Comparison of ENCODE assay signal across 25 mouse cellular contexts in genomic region chr7:67530981-67531380, GRCm38 (mm10).
DNase-seq lines count a peak whose midpoint lies in the region; ATAC-seq and TF ChIP-seq lines count a peak whose summit lies in the region.
"Had no signal": no experiment of that assay in that cellular context is flagged by ENCODE, and none has a peak within 500 bp of the region (broad histone marks: within the 10 kb centered on the region; RNA-seq: fewer than 3 reads in every experiment).

No protein-coding gene starts in this region.

- DNase-seq in heart, adult 8-10 months (ENCODE audit: low spot score), result no peak
- DNase-seq in kidney, adult 2 months, result peak; percentile 46
- DNase-seq in lung, postnatal 0 days (ENCODE audit: low spot score), result peak; percentile 62
- DNase-seq in lung, adult 18-20 months, result no peak
- DNase-seq: adrenal gland, postnatal 25 days; cerebellum, adult 8-10 months; cerebellum, postnatal 36 days; embryo, embryonic 11 days; heart, postnatal 14 days; lung, adult 2 months; right cerebral cortex, adult 18-20 months; thymus, adult 18-20 months; thymus, postnatal 36 days had no signal

- no peak for TF ChIP-seq POLR2A in kidney, adult 2 months (IDR thresholded peaks at IDR 0.05; ENCODE audit: low read depth, low read length)

- no peak for TF ChIP-seq CTCF in kidney, adult 2 months (conservative IDR thresholded peaks at IDR 0.05; ENCODE audit: insufficient read depth, insufficient read length, low read depth, low read length)
- no peak for TF ChIP-seq CTCF in lung, postnatal 0 days (IDR thresholded peaks at IDR 0.05)

- no peaks in the 10 kb centered on the region for H3K27me3 ChIP-seq in heart, embryonic 12.5 days (replicated peaks)
- H3K27me3 ChIP-seq in kidney, adult 2 months (replicated peaks; ENCODE audit: control insufficient read depth, insufficient read depth, low read length), result no peaks in the 10 kb centered on the region
- H3K27me3 ChIP-seq in kidney, embryonic 15.5 days, result no peaks in the 10 kb centered on the region
- H3K27me3 ChIP-seq in lung, postnatal 0 days (replicated peaks; ENCODE audit: insufficient read depth, low read length), result no peaks in the 10 kb centered on the region
- no peaks in the 10 kb centered on the region for H3K27me3 ChIP-seq in midbrain, embryonic 13.5 days
- H3K27me3 ChIP-seq: embryonic facial prominence, embryonic 13.5 days; forebrain, embryonic 12.5 days; hindbrain, embryonic 12.5 days; limb, embryonic 12.5 days; neural tube, embryonic 15.5 days had no signal

- no peak overlapping the region for H3K9ac ChIP-seq in heart, embryonic 12.5 days
- no peak overlapping the region for H3K9ac ChIP-seq in kidney, embryonic 15.5 days
- no peak overlapping the region for H3K9ac ChIP-seq in lung, postnatal 0 days (replicated peaks; ENCODE audit: low read depth)
- H3K9ac ChIP-seq in midbrain, embryonic 13.5 days (replicated peaks), result no peak overlapping the region; the same call in 1 of the 2 replicates
- H3K9ac ChIP-seq: embryonic facial prominence, embryonic 13.5 days; forebrain, embryonic 12.5 days; hindbrain, embryonic 12.5 days; limb, embryonic 12.5 days; neural tube, embryonic 15.5 days had no signal

- H3K4me2 ChIP-seq in heart, embryonic 12.5 days, result no peak overlapping the region
- no peak overlapping the region for H3K4me2 ChIP-seq in kidney, embryonic 15.5 days
- no peak overlapping the region for H3K4me2 ChIP-seq in lung, postnatal 0 days (replicated peaks; ENCODE audit: low read depth, low read length)
- H3K4me2 ChIP-seq in midbrain, embryonic 13.5 days (replicated peaks), result no peak overlapping the region
- H3K4me2 ChIP-seq: embryonic facial prominence, embryonic 13.5 days; forebrain, embryonic 12.5 days; hindbrain, embryonic 12.5 days; limb, embryonic 12.5 days; liver, embryonic 11.5 days; midbrain, embryonic 11.5 days; neural tube, embryonic 15.5 days had no signal

- TF ChIP-seq EP300 in lung, postnatal 0 days (IDR thresholded peaks at IDR 0.05), result no peak

- no peak overlapping the region for H3K4me3 ChIP-seq in heart, embryonic 12.5 days
- no peak overlapping the region for H3K4me3 ChIP-seq in kidney, adult 2 months (ENCODE audit: insufficient read depth, low read depth, low read length)
- H3K4me3 ChIP-seq in kidney, embryonic 15.5 days (replicated peaks), result no peak overlapping the region
- H3K4me3 ChIP-seq in lung, postnatal 0 days (ENCODE audit: low read depth, low read length), result no peak overlapping the region
- no peak overlapping the region for H3K4me3 ChIP-seq in midbrain, embryonic 13.5 days (replicated peaks)
- H3K4me3 ChIP-seq: embryonic facial prominence, embryonic 13.5 days; erythroblast, embryonic 14.5 days; forebrain, embryonic 12.5 days; hindbrain, embryonic 12.5 days; limb, embryonic 12.5 days; neural tube, embryonic 15.5 days had no signal

- no peaks in the 10 kb centered on the region for H3K9me3 ChIP-seq in heart, embryonic 12.5 days (replicated peaks)
- no peaks in the 10 kb centered on the region for H3K9me3 ChIP-seq in kidney, embryonic 15.5 days (replicated peaks)
- no peaks in the 10 kb centered on the region for H3K9me3 ChIP-seq in lung, postnatal 0 days (ENCODE audit: low read length)
- H3K9me3 ChIP-seq in midbrain, embryonic 13.5 days, result no peaks in the 10 kb centered on the region
- H3K9me3 ChIP-seq: embryonic facial prominence, embryonic 13.5 days; forebrain, embryonic 12.5 days; hindbrain, embryonic 12.5 days; limb, embryonic 12.5 days; neural tube, embryonic 15.5 days had no signal

- 15% methylated on average over 2 of the region's 2 CpGs for WGBS in heart, embryonic 12.5 days
- 47% methylated on average over 2 of the region's 2 CpGs for WGBS in kidney, adult 2 months
- 49% methylated on average over 2 of the region's 2 CpGs for WGBS in kidney, embryonic 15.5 days
- 37% methylated on average over 2 of the region's 2 CpGs for WGBS in lung, postnatal 0 days
- WGBS in midbrain, embryonic 13.5 days, result 61% methylated on average over 2 of the region's 2 CpGs

- peaks cover 62% of the 10 kb centered on the region for H3K4me1 ChIP-seq in heart, embryonic 12.5 days (replicated peaks)
- H3K4me1 ChIP-seq in kidney, adult 2 months (ENCODE audit: control insufficient read depth, insufficient read depth, low read length), result no peaks in the 10 kb centered on the region; the same call in 1 of the 2 replicates
- H3K4me1 ChIP-seq in kidney, embryonic 15.5 days, result peaks cover 5% of the 10 kb centered on the region; the same call in 1 of the 2 replicates
- peaks cover 6% of the 10 kb centered on the region; the same call in 1 of the 2 replicates for H3K4me1 ChIP-seq in lung, postnatal 0 days (ENCODE audit: insufficient read depth, low read depth, low read length)
- peaks cover 14% of the 10 kb centered on the region; the same call in 1 of the 2 replicates for H3K4me1 ChIP-seq in midbrain, embryonic 13.5 days (replicated peaks)

- H3K36me3 ChIP-seq in heart, embryonic 12.5 days, result no peaks in the 10 kb centered on the region
- H3K36me3 ChIP-seq in kidney, adult 2 months (ENCODE audit: control insufficient read depth, insufficient read depth, low read length), result no peaks in the 10 kb centered on the region
- H3K36me3 ChIP-seq in kidney, embryonic 15.5 days, result no peaks in the 10 kb centered on the region
- no peaks in the 10 kb centered on the region for H3K36me3 ChIP-seq in lung, postnatal 0 days (ENCODE audit: insufficient read depth, low read length)
- 0 out of 2 replicates have a peak, but pooled peaks cover 3% of the 10 kb centered on the region for H3K36me3 ChIP-seq in midbrain, embryonic 13.5 days
- H3K36me3 ChIP-seq: embryonic facial prominence, embryonic 13.5 days; forebrain, embryonic 12.5 days; hindbrain, embryonic 12.5 days had no signal

- H3K27ac ChIP-seq in heart, embryonic 12.5 days (ENCODE audit: poor library complexity, severe bottlenecking), result peak overlapping the region; percentile 52; the same call in 1 of the 2 replicates
- no peak overlapping the region for H3K27ac ChIP-seq in kidney, adult 2 months (ENCODE audit: insufficient read depth, low read depth, low read length)
- no peak overlapping the region for H3K27ac ChIP-seq in kidney, embryonic 15.5 days
- no peak overlapping the region for H3K27ac ChIP-seq in lung, postnatal 0 days (ENCODE audit: low read length)
- no peak overlapping the region for H3K27ac ChIP-seq in midbrain, embryonic 13.5 days
- H3K27ac ChIP-seq: embryonic facial prominence, embryonic 13.5 days; forebrain, embryonic 12.5 days; hindbrain, embryonic 12.5 days; limb, embryonic 12.5 days; neural tube, embryonic 15.5 days had no signal

- no peak for ATAC-seq in heart, embryonic 12.5 days (ENCODE audit: insufficient number of reproducible peaks, low FRiP score)
- ATAC-seq in kidney, embryonic 15.5 days (replicated peaks; ENCODE audit: low FRiP score), result no peak
- ATAC-seq in lung, postnatal 0 days, result peak; percentile 44; the same call in 1 of the 2 replicates
- ATAC-seq in midbrain, embryonic 13.5 days, result no peak
- ATAC-seq: intestine, postnatal 0 days had no signal

Comparison
In these comparisons a context has a peak if more than half of its experiments do, and no peak if none do; other contexts are left out.
1. DNase-seq: peak in kidney, adult 2 months (single experiment) and lung, postnatal 0 days (single experiment); none in heart, adult 8-10 months (single experiment) and lung, adult 18-20 months (0 of 2).